Mouse (Mus musculus): Measurements from ENCODE around the gene P3h4.

GRCm38 (mm10) chr11:100425851-100426250 lies 11.2 kb upstream of the P3h4 start:
- peak; percentile 83 for TF ChIP-seq CTCF (IDR thresholded peaks at IDR 0.05; ENCODE audit: low read depth)
- no peak for TF ChIP-seq EP300 (IDR thresholded peaks at IDR 0.05; ENCODE audit: low read depth)

Measured in liver, embryonic 14.5 days (tissue).